Comparison of ENCODE assay signal across 17 mouse cellular contexts in the genomic region with DNA sequence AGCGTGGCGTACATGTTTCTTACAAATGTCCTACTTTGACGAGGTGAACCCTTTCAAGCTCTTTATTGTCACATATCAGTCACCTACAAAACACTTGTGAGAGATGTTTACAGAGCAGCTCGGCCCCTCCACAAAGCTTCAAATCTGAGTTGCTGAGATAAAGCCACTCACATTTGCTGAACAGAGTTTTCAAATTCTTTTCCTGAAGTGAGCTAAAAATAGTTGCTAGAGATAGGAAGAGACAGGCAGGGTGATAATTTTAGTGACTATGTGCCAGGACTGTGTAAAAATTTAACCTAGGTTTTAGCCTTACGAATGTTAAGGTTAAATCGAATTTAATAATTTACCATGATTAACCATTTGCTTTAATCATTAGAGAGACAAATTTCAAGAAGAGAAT. TPM values are rescaled to one million over a fixed set of nuclear protein-coding genes. Genes with fewer than 3 reads are reported as not detected.
A peak's percentile ranks its signal among the peaks of the same experiment; 100 is the strongest.
DNase-seq lines count a peak whose midpoint lies in the region; ATAC-seq and TF ChIP-seq lines count a peak whose summit lies in the region.
"Had no signal": no experiment of that assay in that cellular context is flagged by ENCODE, and none has a peak within 500 bp of the region (broad histone marks: within the 10 kb centered on the region; RNA-seq: fewer than 3 reads in every experiment).

No protein-coding gene starts in this region.

- no peak for DNase-seq in heart, postnatal 36 days
- DNase-seq in liver, adult 2 months (ENCODE audit: extremely low read depth, low read depth, low spot score), result peak; percentile 96
- no peak for DNase-seq in liver
- peak; percentile 63 for DNase-seq in heart, postnatal 0 days (ENCODE audit: low spot score)
- DNase-seq in spleen, postnatal 14 days (ENCODE audit: low spot score in 2 of 2), result no peak
- no peak for DNase-seq in urinary bladder, adult 18-20 months (ENCODE audit: low spot score in 2 of 2)
- DNase-seq: cerebellum, adult 11 months; gastrocnemius, postnatal 14 days; right cerebral cortex, postnatal 14 days had no signal

- H3K4me2 ChIP-seq in heart, embryonic 11.5 days, result peak overlapping the region; percentile 22
- peak overlapping the region; percentile 6; the same call in 1 of the 2 replicates for H3K4me2 ChIP-seq in heart, postnatal 0 days (ENCODE audit: low read depth, low read length)
- H3K4me2 ChIP-seq: embryonic facial prominence, embryonic 12.5 days; lung, embryonic 15.5 days; neural tube, embryonic 12.5 days had no signal

- H3K9me3 ChIP-seq in heart, embryonic 11.5 days (replicated peaks; ENCODE audit: control insufficient read depth, low read length), result no peaks in the 10 kb centered on the region
- no peaks in the 10 kb centered on the region; the same call in 1 of the 2 replicates for H3K9me3 ChIP-seq in heart, postnatal 0 days (replicated peaks; ENCODE audit: control insufficient read depth, low read length)
- H3K9me3 ChIP-seq: embryonic facial prominence, embryonic 12.5 days; lung, embryonic 15.5 days; neural tube, embryonic 12.5 days had no signal

- intact Hi-C loops in heart, postnatal 36 days (cut with DNase I), result no loop called here

- 26% methylated on average over 6 of the region's 6 CpGs for WGBS in heart, embryonic 11.5 days (ENCODE audit: insufficient replicate concordance)
- 8% methylated on average over 6 of the region's 6 CpGs for WGBS in liver, adult 2 months
- 17% methylated on average over 6 of the region's 6 CpGs for WGBS in heart, postnatal 0 days

- no peak overlapping the region for H3K4me3 ChIP-seq in heart, embryonic 11.5 days (ENCODE audit: low read depth, low read length)
- H3K4me3 ChIP-seq in liver, adult 2 months (ENCODE audit: insufficient read depth, low read depth, low read length), result peak overlapping the region; percentile 47
- no peak overlapping the region for H3K4me3 ChIP-seq in heart, postnatal 0 days (ENCODE audit: low read depth, low read length)
- H3K4me3 ChIP-seq: embryonic facial prominence, embryonic 12.5 days; lung, embryonic 15.5 days; neural tube, embryonic 12.5 days had no signal

- H3K4me1 ChIP-seq in heart, embryonic 11.5 days (ENCODE audit: control insufficient read depth, insufficient read depth, low read length), result peaks cover 24% of the 10 kb centered on the region
- peaks cover 16% of the 10 kb centered on the region for H3K4me1 ChIP-seq in liver, adult 2 months (ENCODE audit: control insufficient read depth, insufficient read depth, low read length)
- H3K4me1 ChIP-seq in heart, postnatal 0 days (ENCODE audit: control insufficient read depth, insufficient read depth), result peaks cover 38% of the 10 kb centered on the region
- H3K4me1 ChIP-seq: embryonic facial prominence, embryonic 12.5 days; neural tube, embryonic 12.5 days had no signal

- peaks cover 9% of the 10 kb centered on the region; the same call in 1 of the 2 replicates for H3K79me2 ChIP-seq in liver, adult 2 months (ENCODE audit: control insufficient read depth, insufficient read depth, low read length)

- TF ChIP-seq CTCF in liver, adult 2 months (IDR thresholded peaks at IDR 0.05; ENCODE audit: low read depth, low read length), result no peak
- TF ChIP-seq CTCF in heart, postnatal 0 days (IDR thresholded peaks at IDR 0.05; ENCODE audit: low read depth), result no peak

- no peaks in the 10 kb centered on the region for H3K27me3 ChIP-seq in heart, embryonic 11.5 days (ENCODE audit: control insufficient read depth, insufficient read depth, low read length)
- no peaks in the 10 kb centered on the region for H3K27me3 ChIP-seq in liver, adult 2 months (ENCODE audit: control insufficient read depth, insufficient read depth, low read length)
- no peaks in the 10 kb centered on the region for H3K27me3 ChIP-seq in heart, postnatal 0 days (ENCODE audit: control insufficient read depth, insufficient read depth, low read length)
- H3K27me3 ChIP-seq: embryonic facial prominence, embryonic 12.5 days; lung, embryonic 15.5 days; neural tube, embryonic 12.5 days had no signal

- TF ChIP-seq EP300 in heart, postnatal 0 days (IDR thresholded peaks at IDR 0.05; ENCODE audit: low read depth), result peak; percentile 50; the same call in 1 of the 2 replicates

- no peaks in the 10 kb centered on the region for H3K36me3 ChIP-seq in heart, embryonic 11.5 days (ENCODE audit: control insufficient read depth, insufficient read depth, low read length)
- no peaks in the 10 kb centered on the region for H3K36me3 ChIP-seq in liver, adult 2 months (ENCODE audit: control insufficient read depth, insufficient read depth, low read length)
- H3K36me3 ChIP-seq in heart, postnatal 0 days (replicated peaks; ENCODE audit: control insufficient read depth, insufficient read depth, low read length), result no peaks in the 10 kb centered on the region
- H3K36me3 ChIP-seq: embryonic facial prominence, embryonic 12.5 days; lung, embryonic 15.5 days; neural tube, embryonic 12.5 days had no signal

- no peak for TF ChIP-seq POLR2A in liver, adult 2 months (IDR thresholded peaks at IDR 0.05; ENCODE audit: extremely low read depth, insufficient read depth, low read length)

- ATAC-seq in heart, embryonic 11.5 days (replicated peaks; ENCODE audit: insufficient number of reproducible peaks, low FRiP score, low TSS enrichment), result 0 out of 2 replicates have a peak, but pooled peaks have one; percentile 27
- peak; percentile 39; the same call in 1 of the 2 replicates for ATAC-seq in heart, postnatal 0 days (ENCODE audit: insufficient read depth, low read depth)
- ATAC-seq in megakaryocyte progenitor cell, adult 5-6 weeks (replicated peaks; ENCODE audit: poor library complexity), result peak; percentile 38

- H3K27ac ChIP-seq in heart, embryonic 11.5 days (ENCODE audit: low read depth, low read length), result peak overlapping the region; percentile 82
- peak overlapping the region; percentile 91 for H3K27ac ChIP-seq in liver, adult 2 months (replicated peaks; ENCODE audit: insufficient read depth, low read depth, low read length)
- H3K27ac ChIP-seq in heart, postnatal 0 days (ENCODE audit: low read depth), result peak overlapping the region; percentile 85
- H3K27ac ChIP-seq: embryonic facial prominence, embryonic 12.5 days; lung, embryonic 15.5 days; neural tube, embryonic 12.5 days had no signal

- H3K9ac ChIP-seq in heart, embryonic 11.5 days (ENCODE audit: low read depth, low read length), result 0 out of 2 replicates have a peak overlapping the region, but pooled peaks have one; percentile 5
- peak overlapping the region; percentile 63 for H3K9ac ChIP-seq in liver, adult 2 months (ENCODE audit: low read depth, low read length)
- no peak overlapping the region for H3K9ac ChIP-seq in heart, postnatal 0 days (replicated peaks; ENCODE audit: low read depth, low read length)
- H3K9ac ChIP-seq: embryonic facial prominence, embryonic 12.5 days; lung, embryonic 15.5 days; neural tube, embryonic 12.5 days had no signal

RNA-seq across cellular contexts. Expression of gene Gm47985, which starts 52.3 kb away (rescaled TPM):
- 2.1 and 3.4 TPM in 2 replicates for polyA plus RNA-seq in heart, embryonic 11.5 days (2014; fragmentation: Nextera tagmentation; extraction: Ambion mirVana)
- total RNA-seq in heart, postnatal 36 days (2021), result under 1 TPM; 0.39 to 0.84 TPM
- not detected in 2 replicates for total RNA-seq in liver, adult 2 months (2014; rRNA removed)
- polyA plus RNA-seq in liver, adult 2 months (2012; rRNA removed), result not detected in 2 replicates
- total RNA-seq in heart, postnatal 0 days (2014; rRNA removed; ENCODE audit: low replicate concordance), result 0.08 and 0.23 TPM in 2 replicates
- 0.25 and 0.42 TPM in 2 replicates for polyA plus RNA-seq in heart, postnatal 0 days (2015; fragmentation: Nextera tagmentation; extraction: Ambion mirVana)
- 0.20 TPM in 1 of 2 replicates, not detected in the other for total RNA-seq in megakaryocyte progenitor cell, adult 5-6 weeks (2015)
- not detected in 2 replicates for total RNA-seq in megakaryocyte progenitor cell, adult 5-6 weeks (2017)
- total RNA-seq: adrenal gland, adult 18-20 months; layer of hippocampus, postnatal 25 days; left cerebral cortex, postnatal 36 days had no signal
- polyA plus RNA-seq: lung, embryonic 15.5 days had no signal

Comparison
In these comparisons a context has a peak if more than half of its experiments do, and no peak if none do; other contexts are left out.
1. DNase-seq: peak in liver, adult 2 months (single experiment) and heart, postnatal 0 days (single experiment); none in heart, postnatal 36 days (0 of 2), liver (single experiment), spleen, postnatal 14 days (0 of 2) and urinary bladder, adult 18-20 months (0 of 2).
2. Peak in every context shown above with its lines, with median percentiles within 50 percentile points of each other: ATAC-seq and H3K27ac ChIP-seq.